Mouse (Mus musculus): ENCODE results near the gene Ccdc85c.

DNA sequence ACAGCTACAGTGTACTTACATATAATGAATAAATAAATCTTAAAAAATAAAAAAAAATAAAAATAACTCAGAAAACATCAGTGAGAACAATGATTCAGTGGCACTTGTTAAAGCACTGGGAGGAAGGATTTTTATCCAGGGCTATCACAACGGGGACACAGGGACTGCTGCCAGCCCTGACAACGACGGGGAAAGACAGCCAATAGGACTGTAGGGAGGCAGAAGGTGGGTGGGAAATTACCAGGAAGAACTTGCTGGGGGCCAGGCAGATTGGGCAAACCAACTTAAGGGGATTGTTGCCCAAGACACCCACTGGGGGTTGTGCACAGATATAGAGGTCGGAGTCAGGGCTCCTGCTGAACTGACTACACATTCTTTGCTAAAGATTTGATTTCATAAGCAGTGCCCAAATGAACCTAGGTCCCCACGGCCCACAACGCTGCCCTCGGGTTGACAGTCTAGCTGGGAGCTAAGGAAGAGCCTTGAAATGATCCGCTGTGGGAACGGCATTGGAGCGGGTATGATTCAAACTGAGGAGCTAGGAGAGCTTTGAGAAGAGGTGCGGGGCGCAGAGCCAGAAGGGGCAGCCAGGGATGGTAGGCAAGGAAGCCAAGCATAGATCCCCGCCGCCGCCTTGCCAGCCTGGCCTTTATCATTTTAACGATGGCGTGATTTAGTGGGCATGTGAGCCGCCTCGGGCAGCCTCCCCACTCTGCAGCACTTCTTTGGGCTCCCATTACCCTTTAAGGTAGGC is 13.1 kb upstream of the Ccdc85c start:
- TF ChIP-seq CTCF (IDR thresholded peaks at IDR 0.05; ENCODE audit: borderline replicate concordance, extremely low read depth, insufficient read depth, insufficient read length) (no peak), POLR2A (IDR thresholded peaks at IDR 0.05; ENCODE audit: borderline replicate concordance, extremely low read depth, insufficient read depth, insufficient read length, poor library complexity, severe bottlenecking) (no peak)

Data from brain, embryonic 14.5 days (tissue).